Mouse (Mus musculus): ENCODE measurements around the gene Fam83f. TPM values are rescaled to one million over a fixed set of nuclear protein-coding genes. Genes with fewer than 3 reads are reported as not detected.

The Fam83f gene
- polyA plus RNA-seq, 1 experiment from 2014 or later = 4.0 TPM

Small RNA genes lying within 50 kb of the gene (microRNA-seq; reads per million reads assigned to microRNA genes)
- gene Mir6957 = not detected

Other genes starting within 250 kb of the Fam83f start
- not detected in 2 replicates for gene Enthd1, start 106.7 kb upstream of the Fam83f start, polyA plus RNA-seq (2015; fragmentation: Nextera tagmentation; extraction: Ambion mirVana)
- gene Grap2, start 99.3 kb upstream of the Fam83f start, polyA plus RNA-seq (2015; fragmentation: Nextera tagmentation; extraction: Ambion mirVana) = 1.1 and 1.2 TPM in 2 replicates
- gene Tnrc6b, start 39.5 kb downstream of the Fam83f start, polyA plus RNA-seq (2015; fragmentation: Nextera tagmentation; extraction: Ambion mirVana) = 30.4 and 35.6 TPM in 2 replicates

All from embryonic facial prominence, embryonic 13.5 days (tissue).